Mouse (Mus musculus): ENCODE data around the gene Asic2.
A peak's percentile ranks its signal among the peaks of the same experiment; 100 is the strongest.

The Asic2 gene

GRCm38 (mm10) chr11:80884521-80885231, 1083.6 kb downstream of the Asic2 start:
- DNase-seq (ENCODE audit: extremely low spot score, low read depth, low spot score), result no peak

GRCm38 (mm10) chr11:80882229-80882810, 1085.9 kb downstream of the Asic2 start:
- DNase-seq (ENCODE audit: extremely low spot score, low read depth, low spot score), result no peak

GRCm38 (mm10) chr11:80878026-80878425, 1090.2 kb downstream of the Asic2 start:
- DNase-seq (ENCODE audit: extremely low spot score, low read depth, low spot score), result no peak

DNA sequence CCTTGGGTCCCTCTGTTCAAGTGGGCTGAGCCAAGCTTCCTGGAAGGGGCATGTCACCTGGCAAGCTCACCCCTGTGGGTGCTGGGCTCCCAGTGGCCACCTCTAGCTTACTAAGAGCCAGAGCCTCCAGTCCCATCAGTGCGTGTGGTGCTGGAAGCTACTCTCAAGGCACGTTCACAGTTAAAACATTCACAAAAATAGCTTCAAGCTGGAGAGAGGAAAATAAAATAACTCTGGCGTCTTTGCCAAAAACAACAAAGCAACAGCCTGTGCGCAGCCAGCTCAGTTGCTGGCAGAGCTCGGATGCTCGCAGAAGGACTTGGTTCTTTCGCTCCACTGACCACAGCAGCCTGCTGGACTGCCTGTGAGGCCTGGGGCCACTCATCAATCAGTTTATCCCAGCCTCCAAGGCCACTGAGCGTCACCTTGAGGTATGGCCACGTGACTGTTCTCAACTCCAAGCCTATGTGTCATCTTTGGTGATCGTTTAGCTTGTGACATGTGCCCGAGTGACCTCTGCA, 1091.1 kb downstream of the Asic2 start:
- DNase-seq (ENCODE audit: extremely low spot score, low read depth, low spot score), result no peak

GRCm38 (mm10) chr11:80872509-80873474, 1095.5 kb downstream of the Asic2 start:
- peak; percentile 18 for DNase-seq (ENCODE audit: extremely low spot score, low read depth, low spot score)

GRCm38 (mm10) chr11:80868039-80868438, 1100.2 kb downstream of the Asic2 start:
- DNase-seq (ENCODE audit: extremely low spot score, low read depth, low spot score), result no peak

DNA sequence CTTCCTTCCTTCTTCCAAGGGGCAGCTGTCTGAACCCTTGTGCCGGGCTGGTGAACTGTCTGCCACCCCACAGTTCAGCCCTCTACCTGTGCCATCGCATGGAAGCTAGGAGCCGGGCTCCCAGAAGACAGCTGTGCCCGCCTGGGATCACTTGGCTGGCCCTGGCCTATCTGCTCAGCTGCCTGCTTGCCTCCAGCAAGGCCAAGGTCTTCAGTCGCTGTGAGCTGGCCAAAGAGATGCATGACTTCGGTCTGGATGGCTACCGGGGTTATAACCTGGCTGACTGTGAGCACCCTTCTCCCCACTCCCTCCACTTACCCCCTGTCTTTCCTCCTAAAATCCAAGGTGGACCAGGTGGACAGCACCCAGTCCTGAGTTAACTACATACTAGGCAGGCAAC, 1105.3 kb downstream of the Asic2 start:
- no peak for DNase-seq (ENCODE audit: extremely low spot score, low read depth, low spot score)

DNA sequence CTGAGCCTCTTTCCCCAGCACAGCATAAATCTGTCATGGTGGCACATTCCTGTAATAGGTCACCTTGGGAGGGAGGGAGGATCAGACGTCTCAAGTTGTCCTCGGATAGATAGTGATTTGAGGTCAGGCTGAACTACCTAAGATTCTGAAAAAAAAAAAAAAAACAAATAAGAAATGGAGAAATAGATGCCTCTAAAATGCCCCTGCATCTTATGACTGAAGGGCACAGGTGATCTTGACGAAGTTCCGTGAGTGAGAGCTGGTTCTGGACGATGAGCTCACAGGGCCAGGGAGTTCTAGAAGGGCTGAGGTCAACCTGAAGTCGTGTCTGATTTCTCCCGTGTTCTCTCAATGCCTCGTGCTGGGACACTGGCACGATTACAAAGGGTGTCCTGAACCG, 1110.2 kb downstream of the Asic2 start, which contains the start of gene Spaca3:
Gene Spaca3 (plus strand): TSS at position 301 of the 400 bp plus-strand sequence.
- DNase-seq (ENCODE audit: extremely low spot score, low read depth, low spot score), result no peak

- DNase-seq (ENCODE audit: extremely low spot score, low read depth, low spot score), result no peak
Measured at GRCm38 (mm10) chr11:80856827-80857226, 1111.4 kb downstream of the Asic2 start.

GRCm38 (mm10) chr11:80854908-80855307, 1113.3 kb downstream of the Asic2 start:
- no peak for DNase-seq (ENCODE audit: extremely low spot score, low read depth, low spot score)

DNA sequence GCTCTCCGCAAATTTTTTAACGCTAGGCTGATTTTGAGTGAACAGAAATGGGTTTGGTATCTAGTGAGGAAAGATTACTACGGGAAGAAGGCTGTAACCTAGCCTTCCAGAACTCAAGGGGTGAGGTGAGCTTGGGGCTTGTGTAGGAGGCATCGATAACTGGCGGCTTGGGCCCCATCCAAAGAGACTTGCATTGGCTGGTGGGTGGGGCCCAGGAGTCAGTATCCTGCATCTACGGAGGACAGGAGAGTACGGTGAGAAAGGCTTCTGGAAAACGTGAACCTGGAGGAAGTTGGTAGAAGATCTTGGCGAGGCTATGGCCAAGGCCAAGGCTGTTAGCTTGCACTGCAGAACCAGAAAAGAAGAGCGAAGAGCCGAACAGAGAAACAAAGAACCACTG, 1113.8 kb downstream of the Asic2 start:
- DNase-seq (ENCODE audit: extremely low spot score, low read depth, low spot score), result no peak

GRCm38 (mm10) chr11:80853014-80853413, 1115.2 kb downstream of the Asic2 start:
- no peak for DNase-seq (ENCODE audit: extremely low spot score, low read depth, low spot score)

GRCm38 (mm10) chr11:80851859-80852258, 1116.4 kb downstream of the Asic2 start:
- DNase-seq (ENCODE audit: extremely low spot score, low read depth, low spot score), result no peak

DNA sequence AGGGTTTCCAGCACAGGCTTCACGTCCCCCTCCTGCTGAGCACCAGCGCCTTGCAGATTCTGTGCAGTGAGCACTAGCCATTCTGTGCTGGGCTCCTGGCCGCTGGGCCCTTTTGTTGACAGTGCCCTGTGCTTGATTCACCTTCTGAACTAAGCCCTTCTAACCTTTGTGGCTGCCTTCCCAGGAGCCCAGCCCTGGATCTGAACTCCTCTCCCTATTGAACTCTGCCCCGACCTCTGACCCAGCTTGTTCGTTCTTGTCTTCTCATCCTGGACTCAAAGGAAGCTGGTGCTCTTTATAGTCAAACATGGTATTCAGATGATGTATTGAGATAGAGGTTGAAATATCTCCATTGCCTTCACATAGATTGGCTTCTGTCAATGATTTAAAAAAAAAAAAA, 1120.1 kb downstream of the Asic2 start:
- no peak for DNase-seq (ENCODE audit: extremely low spot score, low read depth, low spot score)

DNA sequence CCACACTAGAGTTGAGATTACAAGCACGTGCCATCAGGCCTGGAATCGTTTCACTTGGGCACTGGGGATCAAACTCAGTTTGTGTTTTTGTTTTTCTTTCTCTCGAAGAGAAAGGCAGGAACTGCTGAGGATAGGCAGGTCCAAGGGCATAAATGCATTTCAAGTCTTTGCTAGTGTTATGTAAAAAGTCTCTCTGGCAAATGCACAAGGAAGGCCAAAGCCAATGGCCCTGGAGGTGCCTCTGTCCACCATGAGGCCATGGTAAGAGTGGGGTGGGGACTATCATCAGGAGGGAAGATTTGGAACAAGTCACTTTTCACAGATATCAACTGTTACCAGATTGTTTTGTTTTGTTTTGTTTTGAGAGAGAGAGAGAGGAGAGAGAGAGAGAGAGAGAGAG, 1122.1 kb downstream of the Asic2 start:
- no peak for DNase-seq (ENCODE audit: extremely low spot score, low read depth, low spot score)

GRCm38 (mm10) chr11:80845486-80845885, 1122.8 kb downstream of the Asic2 start:
- no peak for DNase-seq (ENCODE audit: extremely low spot score, low read depth, low spot score)

GRCm38 (mm10) chr11:80843435-80843834, 1124.8 kb downstream of the Asic2 start:
- DNase-seq (ENCODE audit: extremely low spot score, low read depth, low spot score), result no peak

DNA sequence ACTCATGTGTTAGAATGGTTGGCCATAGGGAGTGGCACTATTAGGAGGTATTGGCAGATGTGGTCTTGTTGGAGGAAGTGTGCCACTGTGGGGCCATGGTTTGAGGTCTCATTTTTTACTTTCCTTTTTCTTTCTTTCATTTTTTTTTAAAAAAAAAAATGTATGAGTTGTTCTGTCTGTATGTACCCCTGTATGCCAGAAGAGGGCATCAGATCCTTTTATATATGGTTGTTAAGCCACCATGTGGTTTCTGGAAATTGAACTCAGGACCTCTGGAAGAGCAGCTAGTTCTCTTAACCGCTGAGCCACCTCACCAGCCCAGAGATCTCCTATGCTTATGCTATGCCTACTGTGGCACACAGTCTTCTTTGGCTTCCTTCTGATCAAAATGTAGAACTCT, 1129.5 kb downstream of the Asic2 start:
- no peak for DNase-seq (ENCODE audit: extremely low spot score, low read depth, low spot score)

GRCm38 (mm10) chr11:80835841-80836240, 1132.4 kb downstream of the Asic2 start:
- no peak for DNase-seq (ENCODE audit: extremely low spot score, low read depth, low spot score)

DNA sequence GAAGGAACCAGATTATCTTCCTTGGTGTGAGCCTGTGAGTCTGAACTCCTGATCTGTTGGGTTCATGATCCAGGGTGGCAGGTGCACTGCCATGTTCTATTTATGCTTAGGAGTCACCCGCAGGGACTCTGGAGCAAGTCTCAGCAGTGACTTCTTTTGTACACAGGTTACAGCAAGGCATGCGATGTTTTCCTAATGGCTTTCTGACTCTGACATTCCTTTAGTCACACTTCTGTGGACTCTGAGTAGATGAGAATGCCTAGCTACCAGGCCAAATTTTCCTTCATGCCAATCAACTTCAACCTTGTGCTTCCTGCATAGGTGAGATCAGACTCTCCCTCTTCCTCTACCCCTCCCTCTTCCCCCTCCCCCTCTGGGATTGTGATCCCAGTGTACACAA, 1132.9 kb downstream of the Asic2 start:
- no peak for DNase-seq (ENCODE audit: extremely low spot score, low read depth, low spot score)
